Mouse (Mus musculus) mesoderm, embryonic 11.5 days (tissue): Measurements from ENCODE around the gene Zbtb8os.
A peak's percentile ranks its signal among the peaks of the same experiment; 100 is the strongest.
"Not testable (repeated sequence)": the region's sequence is repeated elsewhere in the genome, so short reads cannot be mapped to it uniquely, and the experiment has no call there.

ENCODE experiments used
- DNase-seq: peaks from one replicate; pipeline ENCODE4 v3.0.0-alpha.2; 2012; ENCODE audit warnings: low read depth, low spot score

Gene Zbtb8os

DNA sequence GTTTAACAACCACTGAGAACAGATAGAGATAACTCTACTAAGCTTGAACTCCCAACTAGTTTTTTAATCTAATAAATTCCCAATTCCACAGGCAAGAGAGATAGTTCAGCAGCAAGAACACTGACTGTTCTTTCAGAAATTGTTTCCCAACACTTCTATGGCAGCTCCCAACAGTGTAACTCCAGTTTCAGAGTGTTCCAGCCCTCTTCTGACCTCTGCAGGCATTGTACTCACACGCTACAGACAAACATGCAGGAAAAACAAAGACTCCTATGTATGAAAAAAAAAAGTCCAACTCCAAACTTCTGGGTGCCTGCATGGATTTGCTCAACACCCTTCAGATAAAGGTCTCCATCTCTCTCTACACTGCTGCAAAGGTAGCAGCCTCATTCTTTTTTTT lies 2.6 kb upstream of the Zbtb8os start:
- DNase-seq: no peak

DNA sequence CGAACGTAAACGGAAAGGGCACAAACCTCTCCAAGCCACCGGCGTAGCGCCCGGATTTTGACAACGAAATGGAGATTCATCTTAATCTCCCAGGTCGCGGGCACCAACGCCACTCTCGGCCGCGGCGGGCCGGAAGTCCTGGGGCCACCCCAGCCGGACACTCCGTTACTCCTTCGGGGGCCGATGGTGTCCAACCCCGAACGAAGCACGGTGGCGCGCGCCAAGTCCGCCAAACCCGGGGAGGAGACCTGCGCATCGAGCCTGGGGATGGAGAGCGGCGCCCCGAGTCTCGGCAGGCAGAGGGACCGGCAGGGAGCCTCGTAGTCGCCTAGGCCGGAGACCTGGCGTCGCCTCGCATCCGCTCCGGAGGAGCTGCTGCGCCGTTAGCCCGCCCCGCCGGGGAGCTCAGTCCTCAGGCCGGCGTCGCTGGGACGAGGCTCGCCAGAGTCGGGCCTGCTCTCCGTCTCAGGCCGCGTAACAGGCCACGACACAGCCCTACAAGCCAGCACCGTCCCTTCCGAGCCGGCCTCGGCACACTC lies 749 bp upstream of the Zbtb8os start:
- no peak for DNase-seq

- DNase-seq: no peak
Measured at GRCm38 (mm10) chr4:129336291-129336690, 796 bp downstream of the Zbtb8os start.

DNA sequence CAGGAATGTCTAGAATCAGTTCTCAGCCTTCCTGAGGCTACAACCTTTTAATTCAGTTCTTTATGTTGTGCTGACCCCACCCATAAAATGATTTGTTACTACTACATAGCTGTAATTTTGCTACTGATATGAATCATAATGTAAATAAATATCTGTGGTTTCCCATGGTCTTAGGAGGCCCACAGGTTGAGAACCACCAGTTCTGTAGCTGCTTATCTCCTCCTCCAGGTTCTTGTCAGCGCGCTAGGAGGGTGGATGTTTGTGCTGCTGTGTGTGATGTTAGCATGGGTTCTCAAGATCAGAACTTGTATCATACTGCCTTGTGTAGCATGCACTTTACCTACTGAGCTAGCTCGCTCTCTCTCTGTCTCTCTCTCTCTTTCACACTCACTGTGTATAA lies 4.2 kb downstream of the Zbtb8os start:
- no peak for DNase-seq

DNA sequence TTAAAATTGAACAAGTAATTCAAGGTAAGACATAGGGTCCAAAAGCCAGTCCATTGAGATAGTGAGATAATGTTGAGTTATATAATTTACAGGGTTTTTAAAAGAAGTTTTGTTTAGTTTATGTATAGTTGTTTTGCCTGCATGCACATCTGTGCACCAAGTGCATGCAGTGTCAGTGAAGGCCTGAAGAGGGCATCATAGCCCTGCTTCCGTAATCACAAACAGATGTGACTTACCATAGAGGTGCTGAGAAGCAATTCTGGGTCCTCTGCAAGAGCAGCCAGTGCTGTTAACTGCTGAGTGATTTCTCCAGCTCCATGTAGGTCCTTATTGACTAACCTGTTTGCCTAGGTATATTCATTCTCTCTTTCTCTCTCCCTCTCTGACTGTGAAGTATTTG lies 6.4 kb downstream of the Zbtb8os start:
- DNase-seq: no peak

GRCm38 (mm10) chr4:129342705-129343104 lies 7.2 kb downstream of the Zbtb8os start:
- no peak for DNase-seq

DNA sequence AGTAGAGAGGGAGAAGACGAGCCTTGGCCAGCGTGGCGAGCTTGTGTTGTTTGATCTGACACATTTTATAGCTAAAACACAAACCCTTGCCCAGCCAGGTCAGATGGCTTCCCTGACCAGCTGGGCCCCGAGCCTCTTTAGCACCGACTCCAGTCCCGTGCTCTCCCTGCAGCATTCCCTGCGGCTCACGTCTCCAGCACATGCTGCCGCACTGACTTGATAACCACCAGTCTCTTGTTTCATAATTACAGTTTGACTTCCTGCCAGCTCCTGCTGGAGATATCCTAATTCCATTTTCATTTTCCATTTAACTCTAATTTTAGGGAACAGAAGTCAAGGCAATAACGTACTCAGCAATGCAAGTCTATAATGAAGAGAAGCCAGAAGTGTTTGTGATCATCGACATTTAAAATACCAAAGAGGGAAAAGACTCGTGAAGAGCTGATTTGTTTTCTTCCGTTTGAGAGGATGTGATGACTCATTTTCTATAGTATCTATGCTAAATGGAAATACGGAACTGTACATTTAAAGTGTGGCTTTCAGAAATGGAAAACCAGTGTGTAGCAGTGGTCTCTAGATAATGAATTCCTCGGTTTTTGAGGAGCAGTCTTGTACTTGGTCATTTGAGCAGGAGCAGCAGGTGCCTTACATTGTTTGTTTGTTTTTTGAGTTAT lies 11.1 kb downstream of the Zbtb8os start:
- no peak for DNase-seq

DNA sequence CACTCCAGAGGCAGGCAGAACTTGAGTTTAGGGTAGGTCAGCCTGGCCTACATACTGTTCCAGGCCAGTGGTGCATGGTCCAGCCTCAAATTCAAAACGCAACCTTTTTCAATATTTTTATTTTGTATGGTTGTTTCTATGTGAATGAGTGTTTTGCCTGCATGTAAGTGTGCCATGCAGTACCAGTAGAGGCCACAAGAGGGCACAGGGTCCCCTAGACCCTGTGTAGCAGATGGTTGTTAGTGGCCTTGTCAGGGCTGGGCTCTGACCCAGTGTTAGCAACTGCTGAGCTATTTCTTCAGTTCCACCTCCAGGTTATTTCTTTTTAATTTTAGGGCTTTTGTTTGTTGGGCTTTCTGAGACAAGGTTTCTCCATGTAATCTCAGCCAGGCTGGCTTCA lies 15.1 kb downstream of the Zbtb8os start:
- DNase-seq: peak; percentile 89

DNA sequence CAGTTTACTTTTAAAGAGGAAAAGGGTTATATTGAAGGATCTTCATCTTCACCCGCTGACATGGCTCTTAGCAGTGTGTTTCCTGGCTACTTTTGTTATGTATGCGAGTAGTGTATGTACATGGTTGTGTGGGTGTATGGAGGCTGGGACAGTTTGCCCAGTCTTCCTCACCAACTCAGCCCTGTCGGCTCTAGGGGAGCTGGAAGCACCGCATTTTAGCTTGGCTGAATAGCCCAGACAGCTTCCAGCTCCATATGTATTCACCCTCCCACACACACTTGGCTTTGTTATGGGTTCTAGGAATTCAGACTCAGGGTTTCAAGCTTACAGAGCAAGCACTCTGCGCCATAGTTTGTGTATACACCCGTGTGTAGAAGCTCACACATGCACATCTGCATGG lies 15.6 kb downstream of the Zbtb8os start:
- no peak for DNase-seq

DNA sequence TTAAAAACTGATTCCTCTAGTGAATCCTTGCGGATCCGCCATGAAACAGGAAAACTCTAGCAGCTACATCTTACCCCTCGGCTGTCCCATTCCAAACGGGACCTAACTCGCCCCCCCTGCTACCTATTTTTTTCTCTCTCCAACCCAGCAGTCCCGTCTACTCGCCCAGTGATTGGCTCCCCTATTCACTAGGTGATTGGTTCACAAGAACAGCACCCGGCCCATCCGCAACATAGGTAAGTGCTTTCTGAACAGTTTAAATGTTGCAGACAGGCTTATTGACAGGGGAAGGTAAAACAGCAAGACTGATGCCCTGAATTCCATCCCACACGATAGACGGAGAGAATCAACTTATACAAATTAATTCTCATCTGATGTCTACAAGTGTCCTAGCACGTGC lies 17.7 kb downstream of the Zbtb8os start:
- DNase-seq: no peak

DNA sequence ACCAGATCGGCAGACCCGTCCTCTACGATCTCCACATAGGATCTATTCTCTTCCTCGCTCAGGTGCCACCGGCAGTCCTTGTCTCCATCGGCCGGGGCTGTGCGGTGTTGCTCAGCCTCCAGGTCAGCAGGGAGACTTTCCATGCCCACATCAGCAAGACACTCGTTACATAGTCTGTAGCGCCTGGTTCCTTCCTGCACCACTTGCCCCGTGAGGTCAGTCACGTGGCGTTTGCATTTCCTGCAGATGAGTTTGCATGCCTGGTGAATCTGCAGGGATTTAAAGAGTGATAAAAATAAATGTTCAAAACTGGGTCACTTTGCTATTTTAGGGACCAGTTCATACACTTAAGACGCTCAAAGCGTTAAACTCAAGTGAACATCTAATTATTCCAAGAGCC lies 18.7 kb downstream of the Zbtb8os start:
- no peak for DNase-seq

GRCm38 (mm10) chr4:129357613-129358163 lies 22.2 kb downstream of the Zbtb8os start:
- DNase-seq: no peak

GRCm38 (mm10) chr4:129362238-129362637 lies 26.7 kb downstream of the Zbtb8os start:
- not testable (repeated sequence) for DNase-seq

DNA sequence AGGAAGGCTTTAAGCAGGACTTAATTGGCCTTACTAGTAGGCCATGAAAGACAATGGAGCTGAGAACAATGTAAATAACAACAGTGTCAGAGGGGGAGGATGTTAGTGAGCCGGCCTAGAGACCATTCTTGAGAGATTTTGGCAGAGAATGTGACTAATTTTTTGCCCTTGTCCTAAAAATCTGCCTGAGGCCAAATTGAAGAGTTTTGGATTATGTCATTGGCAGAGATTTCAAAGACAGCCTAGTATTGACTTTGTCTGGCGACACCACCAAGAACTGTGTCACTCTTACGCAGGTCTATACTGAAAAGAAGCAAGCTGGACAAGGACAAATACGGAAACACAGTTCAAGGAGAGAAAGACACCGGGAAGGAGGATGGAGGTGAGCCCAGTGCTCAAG lies 27.3 kb downstream of the Zbtb8os start:
- no peak for DNase-seq

- no peak for DNase-seq
Measured at GRCm38 (mm10) chr4:129363463-129363862, 28.0 kb downstream of the Zbtb8os start.

DNA sequence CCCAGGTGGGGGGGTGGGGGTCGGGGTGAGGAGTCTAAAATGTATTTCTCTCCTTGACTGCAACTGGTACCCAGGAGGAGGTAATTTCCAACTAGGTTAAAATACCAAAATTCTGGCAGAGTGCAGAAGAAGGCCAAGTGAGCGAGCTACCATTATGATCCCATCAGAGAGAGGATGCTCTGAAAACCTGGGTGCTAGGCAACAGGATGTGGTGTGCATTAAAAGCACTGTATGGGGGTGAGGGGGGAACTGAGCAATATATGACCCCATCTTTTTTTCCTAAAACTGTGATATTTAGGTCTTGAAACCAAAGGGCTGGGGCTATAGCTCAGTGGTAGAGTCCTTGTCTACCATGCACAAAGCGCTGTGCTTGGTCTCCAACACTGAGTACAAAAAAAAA lies 28.9 kb downstream of the Zbtb8os start:
- no peak for DNase-seq

DNA sequence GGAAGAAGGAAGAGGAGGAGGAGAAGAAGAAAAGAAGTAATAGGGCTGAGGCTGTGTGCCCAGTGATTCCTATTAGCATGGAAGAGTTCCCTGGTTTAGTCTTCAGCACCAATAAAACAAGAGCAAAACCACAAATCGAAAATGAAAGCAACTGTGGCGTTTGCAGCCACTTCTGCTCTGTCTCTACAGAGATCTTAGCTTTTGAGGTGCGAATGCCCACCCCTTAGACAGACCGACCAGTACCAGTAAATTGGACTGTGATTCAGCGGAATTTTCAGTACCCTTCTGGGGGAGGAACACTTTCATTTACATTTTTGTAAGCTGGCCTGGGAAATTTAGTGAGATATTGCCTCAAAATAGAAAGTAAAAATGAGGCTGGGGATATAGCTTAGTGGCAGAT lies 29.7 kb downstream of the Zbtb8os start:
- DNase-seq: no peak

DNA sequence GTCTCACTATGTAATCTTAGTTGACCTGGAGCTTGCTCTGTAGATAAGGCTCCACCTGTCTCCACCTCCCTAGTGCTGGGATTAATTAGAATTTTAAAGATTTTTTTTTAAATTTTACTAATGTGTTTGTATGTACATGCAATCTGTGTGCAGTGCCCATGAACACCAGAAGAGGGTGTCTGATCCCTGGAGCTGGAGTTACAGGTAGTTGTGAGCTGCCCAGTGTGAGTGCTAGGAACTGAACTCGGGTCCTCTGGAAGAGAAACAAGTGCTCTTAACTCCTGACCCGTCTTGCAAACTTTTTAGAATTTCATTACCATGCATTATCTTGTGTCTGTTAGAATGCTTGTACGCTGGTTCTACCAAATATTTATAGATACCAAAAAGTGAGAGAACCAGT lies 35.9 kb downstream of the Zbtb8os start:
- DNase-seq: no peak

DNA sequence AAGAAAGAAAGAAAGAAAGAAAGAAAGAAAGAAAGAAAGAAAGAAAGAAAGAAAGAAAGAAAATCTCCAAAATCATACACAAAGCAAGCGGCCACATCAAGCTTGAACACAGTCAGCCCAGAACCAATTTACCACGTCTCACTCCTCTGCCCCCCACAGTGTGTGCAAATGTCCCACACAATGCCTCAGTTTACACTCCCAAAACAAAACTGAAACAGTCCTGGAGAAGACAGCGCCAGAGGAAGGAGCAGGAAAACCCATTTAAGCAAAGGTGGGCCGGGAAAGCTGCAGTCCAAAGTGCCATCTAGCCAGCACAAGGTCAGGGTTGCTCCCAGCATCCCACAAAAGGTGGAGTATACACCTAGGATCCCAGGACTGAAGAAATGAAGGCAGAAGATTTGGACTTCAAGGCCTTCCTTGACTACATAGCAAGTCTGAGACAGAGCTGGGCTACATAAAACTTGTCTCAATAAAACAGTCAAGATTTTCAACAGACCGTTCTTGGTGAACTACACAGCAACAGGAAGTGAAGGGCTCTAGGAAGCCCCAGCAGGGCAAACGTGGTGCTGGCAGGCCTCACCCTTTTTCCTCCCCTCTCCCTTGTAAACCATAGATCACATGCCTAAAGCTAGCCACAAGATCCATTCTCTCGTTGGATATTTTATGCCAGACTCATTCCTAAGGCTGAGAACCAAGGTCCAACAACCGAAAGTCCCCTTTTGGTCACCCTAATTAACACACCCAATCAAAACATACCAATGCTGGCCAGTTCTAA lies 37.9 kb downstream of the Zbtb8os start:
- no peak for DNase-seq

- DNase-seq: no peak
Measured at GRCm38 (mm10) chr4:129374219-129374755, 38.8 kb downstream of the Zbtb8os start.

- no peak for DNase-seq
Measured at GRCm38 (mm10) chr4:129375000-129375399, 39.5 kb downstream of the Zbtb8os start.

DNA sequence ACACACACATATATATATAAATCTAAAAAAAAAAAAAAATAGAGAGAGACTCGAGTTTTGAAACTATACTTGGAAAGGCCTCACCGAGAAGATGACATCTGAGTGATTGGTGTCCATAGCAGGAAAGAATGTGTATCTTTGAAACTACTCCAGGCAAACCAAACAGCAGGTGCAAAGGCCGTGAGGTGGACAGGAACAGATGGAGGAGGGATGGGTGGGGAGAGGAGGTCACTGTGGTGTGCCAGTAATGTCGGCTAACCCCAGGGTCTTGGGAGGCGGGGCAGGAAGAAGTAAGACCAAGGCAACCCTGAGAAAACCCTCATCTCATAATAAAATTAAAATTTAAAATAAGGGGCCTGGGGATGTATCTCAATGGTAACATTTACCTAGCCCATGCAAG lies 40.3 kb downstream of the Zbtb8os start:
- no peak for DNase-seq
